Mouse (Mus musculus) left cerebral cortex, postnatal 10 days (tissue): ENCODE results near the gene Krt25. TPM values are rescaled to one million over a fixed set of nuclear protein-coding genes. Genes with fewer than 3 reads are reported as not detected.

Source experiments
- DNase-seq, 2 experiments: peaks; one replicate each; pipeline ENCODE4 v3.0.0; 2021 to 2022; ENCODE audit warnings: low spot score in 2 of 2, mixed read lengths in 1 of 2; ENCODE audit errors: extremely low spot score in 1 of 2
- intact Hi-C: fragments of 180-260 bp; cut with DNase I; formaldehyde crosslinking; loops from one replicate; pipeline ENCODE4 v1.15.1; 2025
- total RNA-seq, 2 experiments: library from RNA; stranded (reverse); gene quantifications; 2 replicates each; pipeline ENCODE4 v1.2.3; 2021

Krt25 gene
- total RNA-seq = not detected

GRCm38 (mm10) chr11:99322851-99323250 lies at the start of gene Krt25:
Gene Krt25 (minus strand): TSS chr11:99322951.
- intact Hi-C loops = no loop called here
- DNase-seq = no peak

GRCm38 (mm10) chr11:99369853-99370451 lies 47.2 kb upstream of the Krt25 start:
- intact Hi-C loops = loop anchor here (10.0 kb wide), 1 partner anchor 185 kb away; no protein-coding TSS in a partner anchor
- peak; percentile 50 to 52 for DNase-seq

GRCm38 (mm10) chr11:99369229-99369628 lies 46.5 kb upstream of the Krt25 start:
- peak in 1 of 2 experiments; percentile 33 for DNase-seq
- intact Hi-C loops = loop anchor here (10.0 kb wide), 1 partner anchor 184 kb away; no protein-coding TSS in a partner anchor

GRCm38 (mm10) chr11:99366791-99367190 lies 44.0 kb upstream of the Krt25 start:
- peak in 1 of 2 experiments; percentile 44 for DNase-seq
- intact Hi-C loops = loop anchor here (10.0 kb wide), 1 partner anchor 182 kb away; no protein-coding TSS in a partner anchor

GRCm38 (mm10) chr11:99364412-99364811 lies 41.7 kb upstream of the Krt25 start:
- DNase-seq = peak; percentile 28 to 29
- intact Hi-C loops = loop anchor here (5.0 to 10.0 kb wide), 2 partner anchors 52 to 180 kb away; no protein-coding TSS in a partner anchor

- no peak for DNase-seq
- intact Hi-C loops = loop anchor here (5.0 to 10.0 kb wide), 2 partner anchors 49 to 177 kb away; no protein-coding TSS in a partner anchor
These were observed 38.7 kb upstream of the Krt25 start for GRCm38 (mm10) chr11:99361423-99361822.

- no peak for DNase-seq
- intact Hi-C loops = no loop called here
These were observed 28.3 kb upstream of the Krt25 start, which contains the start of gene Krt27 for GRCm38 (mm10) chr11:99351004-99351403. Gene Krt27 (minus strand): TSS chr11:99351104.

- no peak for DNase-seq
- intact Hi-C loops = no loop called here
These were observed 16.6 kb upstream of the Krt25 start for GRCm38 (mm10) chr11:99339299-99339847.

GRCm38 (mm10) chr11:99337866-99338265 lies 15.1 kb upstream of the Krt25 start, which contains the start of gene Krt26:
Gene Krt26 (minus strand): TSS chr11:99337966.
- no peak for DNase-seq
- intact Hi-C loops = no loop called here

GRCm38 (mm10) chr11:99333426-99333825 lies 10.7 kb upstream of the Krt25 start:
- intact Hi-C loops = no loop called here

GRCm38 (mm10) chr11:99329655-99330054 lies 6.9 kb upstream of the Krt25 start:
- DNase-seq = no peak
- intact Hi-C loops = no loop called here

More at GRCm38 (mm10) chr11:99333426-99333825, 10.7 kb upstream of the Krt25 start:
- DNase-seq = peak; percentile 33 to 43

GRCm38 (mm10) chr11:99321094-99321493 lies 1.7 kb downstream of the Krt25 start:
- DNase-seq = no peak
- intact Hi-C loops = no loop called here

GRCm38 (mm10) chr11:99319127-99319526 lies 3.6 kb downstream of the Krt25 start:
- no peak for DNase-seq
- intact Hi-C loops = no loop called here

GRCm38 (mm10) chr11:99316543-99316942 lies 6.2 kb downstream of the Krt25 start:
- intact Hi-C loops = no loop called here
- no peak for DNase-seq

- intact Hi-C loops = loop anchor here (5.0 kb wide), 2 partner anchors 48 to 148 kb away; no protein-coding TSS in a partner anchor
These were observed 8.2 kb downstream of the Krt25 start for GRCm38 (mm10) chr11:99314594-99314993.

GRCm38 (mm10) chr11:99310882-99311281 lies 11.9 kb downstream of the Krt25 start:
- intact Hi-C loops = loop anchor here (5.0 kb wide), 2 partner anchors 51 to 151 kb away; no protein-coding TSS in a partner anchor
- no peak for DNase-seq

More at GRCm38 (mm10) chr11:99314594-99314993, 8.2 kb downstream of the Krt25 start:
- no peak for DNase-seq

- intact Hi-C loops = no loop called here
- DNase-seq = peak; percentile 42 to 49
These were observed 15.2 kb downstream of the Krt25 start for GRCm38 (mm10) chr11:99307579-99307978.

- DNase-seq = no peak
- intact Hi-C loops = no loop called here
These were observed 27.7 kb downstream of the Krt25 start for GRCm38 (mm10) chr11:99295039-99295438.

- peak; percentile 14 to 53 for DNase-seq
- intact Hi-C loops = loop anchor here (5.0 kb wide), 2 partner anchors 46 to 106 kb away; no protein-coding TSS in a partner anchor
These were observed 29.9 kb downstream of the Krt25 start for GRCm38 (mm10) chr11:99292846-99293245.

GRCm38 (mm10) chr11:99284833-99285312 lies 37.9 kb downstream of the Krt25 start, which contains the start of gene Krt24:
Gene Krt24 (minus strand): TSS chr11:99285262.
- intact Hi-C loops = no loop called here
- no peak for DNase-seq
